ENCODE assay signal across 14 mouse cellular contexts in genomic region chr9:56271326-56272246, GRCm38 (mm10).
A peak's percentile ranks its signal among the peaks of the same experiment; 100 is the strongest.
DNase-seq lines count a peak whose midpoint lies in the region; ATAC-seq and TF ChIP-seq lines count a peak whose summit lies in the region.
"Had no signal": no experiment of that assay in that cellular context is flagged by ENCODE, and none has a peak within 500 bp of the region (broad histone marks: within the 10 kb centered on the region; RNA-seq: fewer than 3 reads in every experiment).

No protein-coding gene starts in this region.

- no peak overlapping the region for H3K4me2 ChIP-seq in midbrain, embryonic 13.5 days (replicated peaks)
- no peak overlapping the region for H3K4me2 ChIP-seq in midbrain, embryonic 11.5 days
- peak overlapping the region; percentile 26 for H3K4me2 ChIP-seq in forebrain, postnatal 0 days (ENCODE audit: low read depth)
- H3K4me2 ChIP-seq in intestine, embryonic 16.5 days (ENCODE audit: low read depth, low read length) = peak overlapping the region; percentile 23
- H3K4me2 ChIP-seq in neural tube, embryonic 15.5 days = peak overlapping the region; percentile 44

- DNase-seq in midbrain, embryonic 11.5 days (ENCODE audit: low spot score, missing footprints) = no peak
- peak; percentile 48 for DNase-seq in forebrain, postnatal 0 days
- DNase-seq in gastrocnemius, postnatal 14 days = no peak
- DNase-seq in left cerebral cortex, postnatal 4 days = no peak
- no peak for DNase-seq in kidney, postnatal 14 days
- DNase-seq: cerebellum, adult 8-10 months; gastrocnemius, postnatal 25 days; kidney, adult 9 months; lung, adult 18-20 months; lung, postnatal 4 days had no signal

- H3K36me3 ChIP-seq in midbrain, embryonic 13.5 days = no peaks in the 10 kb centered on the region
- no peaks in the 10 kb centered on the region for H3K36me3 ChIP-seq in midbrain, embryonic 11.5 days (ENCODE audit: control insufficient read depth, insufficient read depth, low read length)
- no peaks in the 10 kb centered on the region for H3K36me3 ChIP-seq in forebrain, postnatal 0 days (ENCODE audit: insufficient read depth)
- H3K36me3 ChIP-seq in intestine, embryonic 16.5 days (ENCODE audit: control insufficient read depth, insufficient read depth, low read length) = no peaks in the 10 kb centered on the region
- no peaks in the 10 kb centered on the region for H3K36me3 ChIP-seq in neural tube, embryonic 15.5 days
- H3K36me3 ChIP-seq: heart, embryonic 10.5 days had no signal

- intact Hi-C loops in gastrocnemius, postnatal 14 days (cut with DNase I; ENCODE audit: low total_unique reads) = no loop called here
- intact Hi-C loops in left cerebral cortex, postnatal 4 days (cut with DNase I) = loop anchor here (5.0 kb wide), 1 partner anchor 236 kb away; no protein-coding TSS in a partner anchor

- no peaks in the 10 kb centered on the region for H3K9me3 ChIP-seq in midbrain, embryonic 13.5 days
- no peaks in the 10 kb centered on the region for H3K9me3 ChIP-seq in midbrain, embryonic 11.5 days (ENCODE audit: control insufficient read depth, low read length)
- H3K9me3 ChIP-seq in forebrain, postnatal 0 days (ENCODE audit: low read length) = no peaks in the 10 kb centered on the region
- no peaks in the 10 kb centered on the region for H3K9me3 ChIP-seq in intestine, embryonic 16.5 days (ENCODE audit: control insufficient read depth, low read length)
- no peaks in the 10 kb centered on the region for H3K9me3 ChIP-seq in neural tube, embryonic 15.5 days (replicated peaks)
- H3K9me3 ChIP-seq: heart, embryonic 10.5 days had no signal

- H3K4me1 ChIP-seq in midbrain, embryonic 13.5 days (replicated peaks) = peaks cover 6% of the 10 kb centered on the region; the same call in 1 of the 2 replicates
- no peaks in the 10 kb centered on the region for H3K4me1 ChIP-seq in midbrain, embryonic 11.5 days (ENCODE audit: control insufficient read depth, insufficient read depth, low read length)
- H3K4me1 ChIP-seq in forebrain, postnatal 0 days (ENCODE audit: insufficient read depth) = 0 out of 2 replicates have a peak, but pooled peaks cover 4% of the 10 kb centered on the region
- H3K4me1 ChIP-seq in intestine, embryonic 16.5 days (ENCODE audit: control insufficient read depth, insufficient read depth, low read length) = peaks cover 3% of the 10 kb centered on the region; the same call in 1 of the 2 replicates
- peaks cover 12% of the 10 kb centered on the region for H3K4me1 ChIP-seq in neural tube, embryonic 15.5 days

- H3K4me3 ChIP-seq in midbrain, embryonic 13.5 days (replicated peaks) = no peak overlapping the region
- no peak overlapping the region for H3K4me3 ChIP-seq in midbrain, embryonic 11.5 days (ENCODE audit: low read depth, low read length)
- H3K4me3 ChIP-seq in forebrain, postnatal 0 days (ENCODE audit: low read depth, low read length) = peak overlapping the region; percentile 6; the same call in 1 of the 2 replicates
- no peak overlapping the region for H3K4me3 ChIP-seq in intestine, embryonic 16.5 days (ENCODE audit: low read length)
- no peak overlapping the region for H3K4me3 ChIP-seq in neural tube, embryonic 15.5 days (replicated peaks)
- H3K4me3 ChIP-seq: heart, embryonic 10.5 days had no signal

- TF ChIP-seq CTCF in forebrain, postnatal 0 days (IDR thresholded peaks at IDR 0.05; ENCODE audit: low read depth) = no peak

- peak; percentile 45; the same call in 1 of the 2 replicates for ATAC-seq in midbrain, embryonic 13.5 days
- no peak for ATAC-seq in midbrain, embryonic 11.5 days (ENCODE audit: low FRiP score)
- peak; percentile 89 for ATAC-seq in forebrain, postnatal 0 days
- ATAC-seq in intestine, embryonic 16.5 days = peak; percentile 97
- ATAC-seq in neural tube, embryonic 15.5 days (ENCODE audit: low FRiP score) = peak; percentile 75

- H3K27me3 ChIP-seq in midbrain, embryonic 13.5 days = no peaks in the 10 kb centered on the region
- no peaks in the 10 kb centered on the region for H3K27me3 ChIP-seq in midbrain, embryonic 11.5 days (ENCODE audit: control insufficient read depth, insufficient read depth, low read length)
- H3K27me3 ChIP-seq in forebrain, postnatal 0 days (ENCODE audit: insufficient read depth, low read length) = no peaks in the 10 kb centered on the region
- no peaks in the 10 kb centered on the region for H3K27me3 ChIP-seq in intestine, embryonic 16.5 days (replicated peaks; ENCODE audit: control insufficient read depth, insufficient read depth, low read length)
- no peaks in the 10 kb centered on the region for H3K27me3 ChIP-seq in neural tube, embryonic 15.5 days (replicated peaks)

- peak overlapping the region; percentile 51 for H3K27ac ChIP-seq in midbrain, embryonic 13.5 days
- H3K27ac ChIP-seq in midbrain, embryonic 11.5 days (ENCODE audit: low read depth, low read length) = no peak overlapping the region
- peak overlapping the region; percentile 40; the same call in 1 of the 2 replicates for H3K27ac ChIP-seq in forebrain, postnatal 0 days (ENCODE audit: low read depth, low read length)
- peak overlapping the region; percentile 36 for H3K27ac ChIP-seq in intestine, embryonic 16.5 days (ENCODE audit: low read length)
- peak overlapping the region; percentile 66 for H3K27ac ChIP-seq in neural tube, embryonic 15.5 days (replicated peaks)
- H3K27ac ChIP-seq: heart, embryonic 10.5 days had no signal

- H3K9ac ChIP-seq in midbrain, embryonic 13.5 days (replicated peaks) = no peak overlapping the region
- H3K9ac ChIP-seq in midbrain, embryonic 11.5 days (ENCODE audit: low read length) = no peak overlapping the region
- H3K9ac ChIP-seq in forebrain, postnatal 0 days = 0 out of 2 replicates have a peak overlapping the region, but pooled peaks have one; percentile 15
- no peak overlapping the region for H3K9ac ChIP-seq in intestine, embryonic 16.5 days (ENCODE audit: low read depth, low read length)
- H3K9ac ChIP-seq in neural tube, embryonic 15.5 days (replicated peaks) = no peak overlapping the region

- WGBS in midbrain, embryonic 13.5 days = 71% methylated on average over 21 of the region's 21 CpGs
- 89% methylated on average over 21 of the region's 21 CpGs for WGBS in midbrain, embryonic 11.5 days
- WGBS in forebrain, postnatal 0 days = 46% methylated on average over 21 of the region's 21 CpGs
- 66% methylated on average over 21 of the region's 21 CpGs for WGBS in intestine, embryonic 16.5 days
- 46% methylated on average over 21 of the region's 21 CpGs for WGBS in neural tube, embryonic 15.5 days

Comparison
In these comparisons a context has a peak if more than half of its experiments do, and no peak if none do; other contexts are left out.
1. H3K4me2 ChIP-seq: peak in forebrain, postnatal 0 days (single experiment), intestine, embryonic 16.5 days (single experiment) and neural tube, embryonic 15.5 days (single experiment); none in midbrain, embryonic 13.5 days (single experiment) and midbrain, embryonic 11.5 days (single experiment).